Mouse (Mus musculus) layer of hippocampus, postnatal 14 days (tissue): Measurements from ENCODE around the gene Tbc1d8. TPM values are rescaled to one million over a fixed set of nuclear protein-coding genes. Genes with fewer than 3 reads are reported as not detected.

Experiments used
- total RNA-seq, 2 experiments: library from RNA; stranded (reverse); gene quantifications; 2 replicates each; pipeline ENCODE4 v1.2.3; 2021

Gene Tbc1d8
- total RNA-seq, 2 experiments from 2014 or later: 13.2 TPM

Other genes starting within 250 kb of the Tbc1d8 start
- 100 to 1,000 TPM; 448 to 544 TPM for gene Rpl31, start 110.9 kb downstream of the Tbc1d8 start, total RNA-seq
- 10 to 100 TPM; 22.1 to 24.9 TPM for gene Cnot11, start 56.2 kb upstream of the Tbc1d8 start, total RNA-seq
- 10 to 100 TPM; 28.1 to 31.0 TPM for gene Rnf149, start 98.7 kb upstream of the Tbc1d8 start, total RNA-seq
- gene Creg2, start 172.7 kb upstream of the Tbc1d8 start, total RNA-seq: 10 to 100 TPM; 66.6 to 68.0 TPM
- under 1 TPM; 0.25 to 0.38 TPM for gene Rfx8, start 242.2 kb upstream of the Tbc1d8 start, total RNA-seq